Mouse (Mus musculus): ENCODE data around the gene Fxyd4. TPM values are rescaled to one million over a fixed set of nuclear protein-coding genes. Genes with fewer than 3 reads are reported as not detected.

Gene Fxyd4
- polyA plus RNA-seq, 1 experiment from 2014 or later = 0.76 TPM

GRCm38 (mm10) chr6:117888642-117889096 lies 48.8 kb downstream of the Fxyd4 start:
- Histone ChIP-seq H3K4me3 (ENCODE audit: low read depth, low read length) (peak overlapping the region; percentile 20; the same call in 1 of the 2 replicates), H3K27me3 (ENCODE audit: control insufficient read depth, insufficient read depth, low read length) (no peaks in the 10 kb centered on the region), H3K27ac (ENCODE audit: low read depth, low read length) (peak overlapping the region; percentile 87), H3K4me1 (ENCODE audit: control insufficient read depth, insufficient read depth, low read length) (peaks cover 6% of the 10 kb centered on the region; the same call in 1 of the 2 replicates), H3K9me3 (replicated peaks; ENCODE audit: control insufficient read depth, low read length) (no peaks in the 10 kb centered on the region), H3K36me3 (ENCODE audit: control insufficient read depth, insufficient read depth, low read length) (no peaks in the 10 kb centered on the region), H3K4me2 (peak overlapping the region; percentile 41), H3K9ac (ENCODE audit: low read depth, low read length) (peak overlapping the region; percentile 62)
- ATAC-seq (replicated peaks; ENCODE audit: insufficient number of reproducible peaks, low FRiP score, low TSS enrichment) = peak; percentile 94
- 38% methylated on average over 2 of the region's 2 CpGs for WGBS (ENCODE audit: insufficient replicate concordance)

- peak overlapping the region; percentile 25 for H3K4me2 ChIP-seq
- no peaks in the 10 kb centered on the region for H3K27me3 ChIP-seq (ENCODE audit: control insufficient read depth, insufficient read depth, low read length)
- H3K4me1 ChIP-seq (ENCODE audit: control insufficient read depth, insufficient read depth, low read length) = peaks cover 6% of the 10 kb centered on the region; the same call in 1 of the 2 replicates
- 22% methylated on average over 1 of the region's 1 CpGs for WGBS (ENCODE audit: insufficient replicate concordance)
- no peak for ATAC-seq (replicated peaks; ENCODE audit: insufficient number of reproducible peaks, low FRiP score, low TSS enrichment)
- H3K9ac ChIP-seq (ENCODE audit: low read depth, low read length) = peak overlapping the region; percentile 62
- peak overlapping the region; percentile 87 for H3K27ac ChIP-seq (ENCODE audit: low read depth, low read length)
- H3K4me3 ChIP-seq (ENCODE audit: low read depth, low read length) = peak overlapping the region; percentile 20; the same call in 1 of the 2 replicates
- H3K9me3 ChIP-seq (replicated peaks; ENCODE audit: control insufficient read depth, low read length) = no peaks in the 10 kb centered on the region
- H3K36me3 ChIP-seq (ENCODE audit: control insufficient read depth, insufficient read depth, low read length) = no peaks in the 10 kb centered on the region
Measured at GRCm38 (mm10) chr6:117888032-117888431, 49.5 kb downstream of the Fxyd4 start.

- peaks cover 5% of the 10 kb centered on the region; the same call in 1 of the 2 replicates for H3K4me1 ChIP-seq (ENCODE audit: control insufficient read depth, insufficient read depth, low read length)
- no peak overlapping the region for H3K27ac ChIP-seq (ENCODE audit: low read depth, low read length)
- no peak overlapping the region for H3K4me2 ChIP-seq
- H3K27me3 ChIP-seq (ENCODE audit: control insufficient read depth, insufficient read depth, low read length) = no peaks in the 10 kb centered on the region
- H3K9me3 ChIP-seq (replicated peaks; ENCODE audit: control insufficient read depth, low read length) = no peaks in the 10 kb centered on the region
- H3K4me3 ChIP-seq (ENCODE audit: low read depth, low read length) = no peak overlapping the region
- H3K9ac ChIP-seq (ENCODE audit: low read depth, low read length) = no peak overlapping the region
- ATAC-seq (replicated peaks; ENCODE audit: insufficient number of reproducible peaks, low FRiP score, low TSS enrichment) = no peak
- WGBS (ENCODE audit: insufficient replicate concordance) = 80% methylated on average over 2 of the region's 2 CpGs
- no peaks in the 10 kb centered on the region for H3K36me3 ChIP-seq (ENCODE audit: control insufficient read depth, insufficient read depth, low read length)
Measured at GRCm38 (mm10) chr6:117885943-117886342, 51.5 kb downstream of the Fxyd4 start.

Small RNA genes within 50 kb of the gene (microRNA-seq; reads per million reads assigned to microRNA genes)
- not detected for gene Gm25535 (ENCODE audit: borderline number of aligned reads)

Other genes starting within 250 kb of the Fxyd4 start
- 64.8 and 72.4 TPM in 2 replicates for gene Zfp637, start 96.5 kb downstream of the Fxyd4 start, polyA plus RNA-seq (2014; fragmentation: Nextera tagmentation; extraction: Ambion mirVana)
- gene Zfp239, start 75.6 kb downstream of the Fxyd4 start, polyA plus RNA-seq (2014; fragmentation: Nextera tagmentation; extraction: Ambion mirVana) = 2.4 and 4.1 TPM in 2 replicates
- 554 and 606 TPM in 2 replicates for gene Hnrnpf, start 37.4 kb downstream of the Fxyd4 start, polyA plus RNA-seq (2014; fragmentation: Nextera tagmentation; extraction: Ambion mirVana)
- gene Rasgef1a, start 73.7 kb upstream of the Fxyd4 start, polyA plus RNA-seq (2014; fragmentation: Nextera tagmentation; extraction: Ambion mirVana) = 0.30 and 0.49 TPM in 2 replicates
- 10.2 and 12.8 TPM in 2 replicates for gene Csgalnact2, start 201.4 kb upstream of the Fxyd4 start, polyA plus RNA-seq (2014; fragmentation: Nextera tagmentation; extraction: Ambion mirVana)